Mouse (Mus musculus): Measurements from ENCODE around the gene Ank.

Gene Ank

GRCm38 (mm10) chr15:27571179-27571578, 104.7 kb downstream of the Ank start:
- DNase-seq (ENCODE audit: inconsistent age in 2 of 2, low spot score in 1 of 2): peak; percentile 84 to 88

DNA sequence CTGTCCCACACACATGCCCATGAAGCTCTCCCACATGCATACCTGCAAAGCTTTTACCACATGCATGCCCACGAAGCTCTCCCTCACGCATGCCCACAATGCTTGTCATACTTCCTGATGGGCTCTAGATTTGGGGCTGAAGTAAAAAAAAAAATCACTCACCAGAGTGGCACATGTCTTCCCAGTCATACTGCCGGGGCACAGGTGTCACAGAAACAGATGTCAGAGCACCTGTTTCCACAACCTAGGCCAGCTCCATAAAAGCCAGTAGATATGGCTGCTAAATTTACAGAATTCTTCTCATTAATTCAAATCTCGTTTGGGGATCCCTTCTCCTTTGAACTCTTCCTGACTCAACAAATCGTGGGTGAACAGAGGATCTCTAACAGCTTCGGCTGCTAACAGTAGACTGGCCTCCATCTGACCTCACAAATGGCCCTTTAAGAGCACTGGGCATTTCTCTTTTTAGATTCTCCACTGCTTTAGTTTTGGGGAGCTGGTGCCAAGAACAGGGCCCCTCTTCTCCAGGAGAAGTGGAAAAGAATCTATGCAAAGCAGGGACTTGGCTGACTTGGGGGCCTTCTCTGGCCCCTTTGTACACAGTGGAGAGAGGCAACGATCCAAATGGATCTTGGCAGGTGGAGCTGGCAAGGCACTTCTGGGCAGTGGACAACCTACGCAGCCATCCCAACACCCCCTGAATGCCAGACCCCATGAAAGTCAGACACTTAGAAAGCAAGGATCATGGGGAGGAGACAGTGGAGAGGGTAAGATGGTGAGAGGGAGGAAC, 108.7 kb downstream of the Ank start:
- DNase-seq (ENCODE audit: inconsistent age in 2 of 2, low spot score in 1 of 2): no peak

DNA sequence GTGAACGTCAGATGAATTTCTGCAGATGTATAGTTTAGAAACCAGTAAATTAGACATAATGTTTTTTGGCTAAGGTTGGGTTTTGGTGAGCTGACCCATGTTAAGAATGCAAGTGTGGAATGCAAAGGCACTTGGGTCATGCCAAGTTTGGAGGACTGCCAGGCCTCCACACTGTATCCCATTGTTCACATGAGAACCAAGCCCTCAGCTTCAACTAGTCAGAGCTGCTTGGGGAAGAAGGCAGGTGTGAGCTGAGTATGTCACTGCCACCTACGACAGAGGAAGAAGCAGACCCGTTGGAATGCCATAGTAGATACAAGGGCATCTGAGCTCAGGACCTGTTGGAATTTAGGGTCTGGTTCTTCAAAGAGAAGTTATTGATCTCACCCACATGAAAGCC, 109.5 kb downstream of the Ank start:
- DNase-seq (ENCODE audit: inconsistent age in 2 of 2, low spot score in 1 of 2): no peak

DNA sequence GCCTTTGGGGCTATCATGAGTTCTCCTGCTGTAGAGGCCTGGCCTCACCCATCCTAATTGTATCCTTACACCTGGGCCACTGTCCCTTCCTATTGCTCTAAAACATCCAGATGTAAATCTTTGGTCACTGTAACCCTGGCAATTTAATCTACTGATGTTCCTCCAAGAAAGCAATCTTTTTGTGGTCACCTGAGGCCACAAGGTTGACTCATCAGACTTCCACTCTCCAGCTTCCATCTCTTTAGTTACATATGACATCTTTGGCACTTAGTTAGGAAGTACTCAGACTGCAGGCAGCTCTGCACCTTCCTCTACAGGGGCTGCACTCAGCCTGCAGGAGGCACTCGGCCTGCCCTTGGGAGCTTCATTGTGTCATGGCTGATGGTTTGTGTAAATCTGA, 110.4 kb downstream of the Ank start:
- no peak for DNase-seq (ENCODE audit: inconsistent age in 2 of 2, low spot score in 1 of 2)

DNA sequence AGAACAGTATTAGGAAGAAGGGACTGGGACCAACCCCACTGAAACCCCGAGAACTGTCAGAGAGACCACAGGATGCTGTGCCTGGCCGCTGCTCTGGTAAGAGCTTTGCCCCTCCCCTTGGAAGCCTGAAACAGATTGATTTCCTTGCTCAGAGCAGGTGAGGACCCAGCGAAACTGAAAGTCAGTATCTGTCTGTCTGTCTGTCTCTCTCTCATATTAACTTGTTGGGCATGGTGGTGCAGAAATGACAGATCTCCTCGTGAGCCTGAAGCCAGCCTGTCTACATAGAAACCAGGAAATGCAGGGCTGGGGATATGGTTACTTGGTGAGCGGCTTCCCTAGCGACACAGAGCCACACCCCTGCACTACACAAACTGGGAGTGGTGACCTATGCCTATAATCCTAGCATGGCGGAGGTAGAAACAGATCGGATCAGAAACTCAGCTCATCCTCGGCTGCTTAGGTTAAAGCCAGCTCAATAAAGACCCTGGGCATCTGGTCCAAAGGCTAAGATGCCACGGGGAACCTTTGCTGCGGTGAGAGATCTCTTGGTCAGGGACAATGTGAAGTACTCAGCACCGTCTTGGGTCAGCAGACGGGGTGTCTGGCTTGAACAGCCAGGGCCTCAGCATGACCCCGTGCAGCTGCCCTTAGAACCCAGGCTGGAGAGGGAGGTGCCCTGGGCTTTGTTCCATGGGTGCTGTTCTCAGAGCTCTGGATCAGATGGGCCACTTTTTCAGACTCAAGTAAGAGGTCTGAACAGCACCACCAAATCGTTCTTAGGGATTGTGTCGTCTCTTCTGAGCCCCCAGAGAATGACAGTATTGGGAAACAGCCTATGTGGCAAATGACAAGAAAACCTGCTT, 111.7 kb downstream of the Ank start:
- DNase-seq (ENCODE audit: inconsistent age in 2 of 2, low spot score in 1 of 2): no peak

DNA sequence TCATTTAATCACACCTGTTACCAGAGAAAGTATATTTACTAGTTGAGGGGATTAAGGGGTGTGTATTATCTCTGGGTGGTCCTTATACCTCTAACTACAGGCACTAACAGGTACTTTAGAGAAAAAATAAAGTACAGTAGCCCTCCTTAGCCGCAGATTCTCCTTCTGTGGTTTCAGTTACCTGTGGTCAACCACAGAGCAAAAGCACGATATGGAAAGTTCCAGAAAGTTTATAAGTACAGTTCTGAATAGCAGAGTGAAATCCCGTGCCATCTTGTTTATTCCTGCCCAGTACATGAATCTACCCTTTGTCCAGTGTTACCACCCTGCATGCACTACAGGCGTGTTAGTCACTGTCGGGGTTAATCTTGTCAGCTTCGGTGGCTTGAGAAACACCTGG, 112.4 kb downstream of the Ank start:
- DNase-seq (ENCODE audit: inconsistent age in 2 of 2, low spot score in 1 of 2): no peak

DNA sequence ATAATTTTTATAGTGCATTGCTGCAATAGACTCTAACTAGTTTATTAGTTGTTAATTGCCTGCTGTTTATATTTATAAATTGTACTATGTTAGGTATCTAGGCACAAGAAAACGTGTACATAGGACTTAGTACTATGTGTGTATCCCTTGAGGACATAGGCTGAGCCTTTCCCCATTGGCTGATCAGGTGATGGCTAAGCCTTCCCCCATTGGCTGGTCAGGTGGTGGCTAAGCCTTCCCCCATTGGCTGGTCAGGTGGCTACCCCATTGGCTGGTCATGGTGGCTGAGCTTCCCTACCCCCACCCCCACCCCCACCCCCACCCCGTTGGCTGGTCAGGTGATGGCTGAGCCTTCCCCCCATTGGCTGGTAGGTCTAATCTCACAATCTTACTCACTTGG, 113.4 kb downstream of the Ank start:
- DNase-seq (ENCODE audit: inconsistent age in 2 of 2, low spot score in 1 of 2): no peak

GRCm38 (mm10) chr15:27580771-27581170, 114.3 kb downstream of the Ank start:
- no peak for DNase-seq (ENCODE audit: inconsistent age in 2 of 2, low spot score in 1 of 2)

DNA sequence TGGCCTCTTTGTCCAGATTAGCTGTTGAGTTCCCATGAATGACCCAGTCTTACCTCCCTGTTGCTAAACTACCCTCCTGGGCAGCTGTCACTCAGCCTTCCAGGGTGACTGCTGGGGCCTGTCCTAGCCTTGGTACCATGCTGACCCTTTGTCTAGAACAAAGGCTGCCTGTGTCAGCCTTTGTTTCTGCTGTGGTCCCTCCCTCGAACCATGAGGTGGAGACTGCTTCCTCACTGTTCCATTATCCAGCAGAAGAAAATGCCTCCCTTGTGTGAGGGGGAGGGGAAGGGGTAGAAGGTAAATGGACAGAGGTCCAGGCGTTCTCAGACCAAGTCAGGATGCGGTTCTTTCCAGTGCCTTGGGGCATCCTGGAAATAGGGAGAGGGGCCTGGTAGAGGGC, 115.2 kb downstream of the Ank start:
- DNase-seq (ENCODE audit: inconsistent age in 2 of 2, low spot score in 1 of 2): no peak

GRCm38 (mm10) chr15:27582428-27582827, 116.0 kb downstream of the Ank start:
- DNase-seq (ENCODE audit: inconsistent age in 2 of 2, low spot score in 1 of 2): peak in 1 of 2 experiments; percentile 57

DNA sequence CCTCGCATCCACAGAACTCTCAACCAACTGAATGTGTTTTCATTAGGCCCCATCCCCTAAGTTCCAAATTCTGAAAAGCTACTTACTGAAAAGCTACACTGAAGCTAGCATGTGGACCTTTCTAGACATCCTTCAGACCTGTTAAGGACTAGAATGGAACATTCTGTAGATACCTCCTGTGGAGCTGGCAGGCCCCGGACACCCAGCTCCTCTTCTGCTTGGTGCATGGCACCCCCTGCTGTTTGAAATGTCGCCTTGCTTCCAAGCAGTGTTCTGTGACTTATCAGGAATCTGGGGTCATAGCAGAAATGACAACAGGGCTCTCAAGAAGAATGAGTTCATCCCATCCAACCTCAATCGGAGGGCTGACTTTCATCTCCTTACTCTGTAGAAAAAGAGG, 116.6 kb downstream of the Ank start:
- DNase-seq (ENCODE audit: inconsistent age in 2 of 2, low spot score in 1 of 2): peak; percentile 72 to 87

DNA sequence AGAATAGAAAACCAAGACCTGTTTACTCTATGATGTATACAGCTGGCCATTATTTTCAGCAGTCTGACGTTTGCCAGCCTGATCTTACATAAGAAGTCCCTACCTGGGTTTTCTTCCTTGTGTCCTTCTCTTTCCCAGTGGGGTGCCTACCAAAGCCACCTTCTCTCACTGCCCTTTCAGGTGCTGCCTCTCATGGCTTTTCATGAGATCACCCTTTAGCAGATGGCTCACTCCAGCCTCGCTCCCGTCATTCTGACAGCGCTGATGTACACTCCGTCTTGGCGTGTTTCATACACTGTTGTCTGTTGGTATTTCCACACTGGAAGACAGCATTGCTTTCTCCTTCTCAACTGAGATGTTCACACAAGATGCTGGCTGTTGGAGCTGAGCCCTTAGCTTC, 117.1 kb downstream of the Ank start:
- DNase-seq (ENCODE audit: inconsistent age in 2 of 2, low spot score in 1 of 2): no peak

- DNase-seq (ENCODE audit: inconsistent age in 2 of 2, low spot score in 1 of 2): no peak
Measured at GRCm38 (mm10) chr15:27585466-27586092, 119.1 kb downstream of the Ank start.

DNA sequence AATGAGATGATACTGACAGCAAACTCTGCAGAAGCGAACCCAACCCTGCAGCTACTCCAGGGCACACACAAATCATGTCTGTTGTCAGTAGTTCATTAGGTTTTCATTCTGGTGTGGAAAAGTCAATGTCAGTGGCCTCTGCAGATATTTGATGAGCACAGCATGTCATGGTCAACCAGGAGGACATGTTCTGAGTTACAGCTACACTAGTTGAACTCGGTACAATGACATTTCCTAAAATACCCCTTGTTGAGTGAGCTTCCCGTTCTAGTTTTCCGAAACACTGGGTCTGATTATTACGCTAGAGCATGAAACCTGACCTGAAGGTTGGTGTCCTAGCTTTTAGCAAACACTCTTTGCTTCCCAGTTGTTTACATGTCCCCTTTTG, 119.6 kb downstream of the Ank start:
- peak; percentile 43 to 75 for DNase-seq (ENCODE audit: inconsistent age in 2 of 2, low spot score in 1 of 2)

GRCm38 (mm10) chr15:27588087-27588826, 121.8 kb downstream of the Ank start:
- no peak for DNase-seq (ENCODE audit: inconsistent age in 2 of 2, low spot score in 1 of 2)

DNA sequence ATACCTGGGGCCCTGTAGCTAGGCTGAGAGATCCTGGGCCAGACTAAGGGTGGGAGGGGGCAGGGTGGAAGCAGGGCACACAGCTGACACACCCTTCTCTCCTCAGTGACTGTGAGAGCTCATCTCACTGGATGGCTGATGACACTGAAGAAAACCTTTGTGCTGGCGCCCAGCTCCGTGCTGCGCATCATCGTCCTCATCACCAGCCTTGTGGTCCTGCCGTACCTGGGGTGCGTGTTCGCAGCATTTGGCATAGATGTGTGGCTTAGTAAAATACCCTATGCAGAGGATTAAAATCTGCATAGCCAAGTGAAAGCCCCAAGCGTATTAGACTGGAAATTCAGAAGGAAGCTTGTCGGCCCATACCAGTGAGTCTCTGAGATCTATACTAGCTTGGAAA, 124.3 kb downstream of the Ank start:
- no peak for DNase-seq (ENCODE audit: inconsistent age in 2 of 2, low spot score in 1 of 2)

- peak; percentile 80 to 89 for DNase-seq (ENCODE audit: inconsistent age in 2 of 2, low spot score in 1 of 2)
Measured at GRCm38 (mm10) chr15:27592620-27593320, 126.3 kb downstream of the Ank start.

GRCm38 (mm10) chr15:27593717-27594116, 127.2 kb downstream of the Ank start:
- DNase-seq (ENCODE audit: inconsistent age in 2 of 2, low spot score in 1 of 2): peak; percentile 39 to 81

GRCm38 (mm10) chr15:27594973-27595372, 128.5 kb downstream of the Ank start:
- DNase-seq (ENCODE audit: inconsistent age in 2 of 2, low spot score in 1 of 2): no peak

GRCm38 (mm10) chr15:27595560-27595959, 129.1 kb downstream of the Ank start:
- peak in 1 of 2 experiments; percentile 39 for DNase-seq (ENCODE audit: inconsistent age in 2 of 2, low spot score in 1 of 2)

Data from adrenal gland, adult (tissue).